Mouse (Mus musculus) thymus, postnatal 10 days (tissue): ENCODE results near the gene Plekhg6.

Source experiments
- DNase-seq, 2 experiments: peaks; one replicate each; pipeline ENCODE4 v3.0.0; 2021; ENCODE audit warnings: low spot score in 2 of 2

Gene Plekhg6

GRCm38 (mm10) chr6:125385066-125385974, 4.7 kb upstream of the Plekhg6 start:
- DNase-seq = no peak

- no peak for DNase-seq
Measured at GRCm38 (mm10) chr6:125382024-125382423, 1.4 kb upstream of the Plekhg6 start.

DNA sequence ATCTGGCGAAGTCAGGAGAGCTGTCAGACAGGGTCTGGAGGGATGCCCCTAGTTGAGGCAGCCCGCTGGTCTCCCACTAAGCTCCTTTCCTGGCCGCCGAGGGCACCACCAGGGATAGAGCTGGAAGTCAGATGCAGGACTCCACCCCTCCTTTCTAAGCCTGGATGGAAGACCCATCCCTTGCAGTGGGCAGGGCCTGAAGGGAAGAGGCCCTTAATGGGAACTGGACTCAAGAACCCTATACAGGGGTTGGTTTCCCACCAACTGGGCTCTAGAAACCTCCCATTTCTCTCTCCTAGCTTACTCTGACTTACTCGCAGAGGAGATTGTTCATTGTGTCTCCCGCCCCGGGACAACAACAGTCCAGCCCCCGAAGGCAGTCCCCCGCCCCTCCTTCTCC, 812 bp downstream of the Plekhg6 start:
- DNase-seq = peak in 1 of 2 experiments; percentile 3

- DNase-seq = no peak
Measured at GRCm38 (mm10) chr6:125378621-125379020, 2.0 kb downstream of the Plekhg6 start.

- peak; percentile 85 to 87 for DNase-seq
Measured at GRCm38 (mm10) chr6:125377582-125378451, 2.8 kb downstream of the Plekhg6 start.

DNA sequence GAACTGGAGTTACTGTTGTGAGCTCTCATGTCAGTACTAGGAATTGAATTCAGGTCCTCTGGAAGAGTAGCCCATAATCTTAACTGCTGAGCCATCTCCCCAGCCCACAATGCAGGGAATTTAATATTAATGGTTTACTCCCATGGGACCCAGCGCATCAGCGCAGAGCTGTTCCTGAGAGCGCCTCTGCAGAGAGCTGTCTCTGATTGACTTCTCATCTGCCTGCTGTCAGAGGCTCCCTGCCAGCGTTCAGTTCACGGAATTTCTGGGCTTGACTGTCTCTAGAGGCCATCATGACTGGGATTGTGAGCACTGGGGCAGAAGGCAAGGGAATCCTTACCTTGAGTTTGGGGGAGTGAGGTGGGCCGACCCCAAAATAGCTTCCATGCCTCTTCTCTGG, 3.6 kb downstream of the Plekhg6 start:
- DNase-seq = no peak

- DNase-seq = peak in 1 of 2 experiments; percentile 43
Measured at GRCm38 (mm10) chr6:125367758-125368371, 12.7 kb downstream of the Plekhg6 start.

DNA sequence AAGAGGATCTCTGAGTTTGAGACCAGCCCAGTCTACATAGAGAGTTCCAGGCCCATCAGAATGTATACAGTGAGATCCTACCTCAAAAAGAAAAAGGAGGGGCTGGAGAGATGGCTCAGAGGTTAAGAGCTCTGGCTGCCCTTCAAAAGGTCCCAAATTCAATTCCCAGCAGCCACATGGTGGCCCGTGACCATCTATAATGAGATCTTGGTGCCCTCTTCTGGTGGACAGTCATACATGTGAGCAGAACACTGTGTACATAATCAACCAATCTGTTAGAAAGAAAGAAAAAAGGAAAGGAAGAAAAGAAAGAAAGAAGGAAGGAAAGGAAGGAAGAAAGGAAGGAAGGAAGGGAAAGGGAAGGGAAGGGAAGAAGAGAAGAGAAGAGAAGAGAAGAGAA, 14.5 kb downstream of the Plekhg6 start:
- no peak for DNase-seq

DNA sequence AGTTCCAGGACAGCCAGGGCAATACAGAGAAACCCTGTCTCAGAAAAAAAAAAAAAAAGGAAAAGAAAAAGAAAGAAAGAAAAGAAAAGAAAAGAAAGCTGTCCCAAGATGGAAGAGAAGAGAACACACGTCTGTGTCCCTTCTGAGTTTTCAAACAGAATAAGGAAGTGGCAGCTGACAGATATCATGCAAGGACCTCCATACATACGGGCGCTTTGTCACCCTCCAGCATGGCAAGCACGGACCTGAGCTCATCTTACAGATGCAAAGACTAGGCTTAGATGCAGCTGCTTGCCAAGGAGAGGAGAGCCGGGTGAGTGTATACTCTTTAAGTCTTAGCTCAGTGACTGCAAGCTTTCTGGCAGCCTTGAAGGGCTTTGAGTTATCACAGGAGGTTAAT, 15.1 kb downstream of the Plekhg6 start:
- DNase-seq = no peak

DNA sequence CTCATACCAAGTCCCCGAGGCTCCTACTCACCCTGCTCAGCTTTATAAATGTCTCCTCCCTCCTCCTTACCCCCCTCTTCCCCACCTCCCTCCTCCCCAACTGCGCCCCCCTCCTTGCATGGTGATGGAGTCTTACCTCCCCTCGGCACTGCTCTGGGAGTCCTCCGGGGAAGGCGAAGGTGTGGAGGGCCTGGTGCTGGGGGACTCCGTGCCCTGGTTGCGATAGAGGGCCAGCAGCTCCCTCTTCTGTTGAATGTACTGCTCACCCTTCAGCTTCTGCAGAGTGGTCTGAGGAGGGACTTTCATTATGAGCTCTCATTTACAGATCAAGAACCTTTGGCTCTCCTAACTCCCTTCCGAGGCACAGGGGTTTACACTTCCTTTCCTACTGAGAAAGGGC, 16.1 kb downstream of the Plekhg6 start:
- no peak for DNase-seq

- DNase-seq = no peak
Measured at GRCm38 (mm10) chr6:125363451-125364242, 16.9 kb downstream of the Plekhg6 start.

GRCm38 (mm10) chr6:125363021-125363420, 17.6 kb downstream of the Plekhg6 start:
- no peak for DNase-seq

- DNase-seq = no peak
Measured at GRCm38 (mm10) chr6:125361467-125362291, 18.9 kb downstream of the Plekhg6 start.

DNA sequence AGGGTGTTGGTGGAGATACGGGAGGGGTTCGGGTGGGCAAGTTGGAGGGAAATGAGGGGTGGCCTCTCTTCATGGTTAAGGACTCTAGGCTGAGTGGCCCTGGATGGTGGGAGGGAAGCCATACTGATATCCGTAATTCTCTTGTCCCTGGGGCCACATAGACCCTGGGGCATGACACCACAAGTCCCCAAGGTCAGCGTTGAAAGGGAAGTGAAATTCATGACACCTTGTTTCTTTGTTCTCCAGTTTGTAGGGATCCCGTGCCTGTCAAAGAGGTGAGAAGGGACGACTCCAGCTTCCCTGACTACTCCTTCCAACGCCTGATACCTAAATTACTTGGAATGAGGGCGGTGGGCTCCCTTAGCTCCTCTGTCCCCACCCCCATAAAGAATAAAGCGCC, 19.7 kb downstream of the Plekhg6 start:
- DNase-seq = no peak

DNA sequence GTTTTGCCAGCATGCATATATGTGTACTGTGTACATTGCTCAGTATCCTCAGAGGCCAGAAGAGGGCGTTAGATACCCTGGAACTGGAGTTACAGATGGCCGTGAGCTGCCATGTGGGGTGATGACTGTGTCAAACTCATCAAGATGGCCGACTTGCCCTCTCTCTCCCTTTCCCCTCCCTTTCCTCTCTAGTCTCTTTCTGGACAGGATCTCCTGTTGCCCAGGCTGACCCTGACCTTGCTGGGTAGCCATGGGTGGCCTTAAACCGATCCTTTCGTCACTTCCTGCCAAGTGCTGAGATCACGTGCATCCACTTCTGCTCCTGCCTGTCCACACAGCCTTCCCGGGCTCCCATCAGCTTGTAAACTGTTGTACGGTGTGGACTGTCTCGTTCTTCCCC, 20.6 kb downstream of the Plekhg6 start:
- DNase-seq = no peak

- DNase-seq = no peak
Measured at GRCm38 (mm10) chr6:125357334-125357733, 23.3 kb downstream of the Plekhg6 start.

- no peak for DNase-seq
Measured at GRCm38 (mm10) chr6:125356264-125356663, 24.3 kb downstream of the Plekhg6 start.

- peak; percentile 83 to 89 for DNase-seq
Measured at GRCm38 (mm10) chr6:125355197-125355741, 25.3 kb downstream of the Plekhg6 start.

GRCm38 (mm10) chr6:125354352-125355151, 26.0 kb downstream of the Plekhg6 start:
- DNase-seq = peak in 1 of 2 experiments; percentile 33
